Mouse (Mus musculus) urinary bladder, postnatal 4 days (tissue): Measurements from ENCODE around the gene Med4.
"Not testable (repeated sequence)": the region's sequence is repeated elsewhere in the genome, so short reads cannot be mapped to it uniquely, and the experiment has no call there.

Experiments
- DNase-seq, 2 experiments: peaks; one replicate each; pipeline ENCODE4 v3.0.0; 2021 to 2022; ENCODE audit warnings: low spot score in 2 of 2

Gene Med4

GRCm38 (mm10) chr14:73501721-73502120 lies 8.1 kb upstream of the Med4 start:
- DNase-seq = no peak

GRCm38 (mm10) chr14:73502591-73503184 lies 7.1 kb upstream of the Med4 start:
- peak in 1 of 2 experiments; percentile 37 for DNase-seq

- DNase-seq = no peak
These were observed 6.4 kb upstream of the Med4 start for GRCm38 (mm10) chr14:73503237-73503933.

GRCm38 (mm10) chr14:73506283-73506682 lies 3.5 kb upstream of the Med4 start:
- no peak for DNase-seq

- no peak for DNase-seq
These were observed 2.6 kb upstream of the Med4 start for GRCm38 (mm10) chr14:73507200-73507599.

- no peak for DNase-seq
These were observed 2.0 kb upstream of the Med4 start for GRCm38 (mm10) chr14:73507702-73508376.

GRCm38 (mm10) chr14:73508630-73509395 lies 1.0 kb upstream of the Med4 start:
- DNase-seq = no peak

- no peak for DNase-seq
These were observed 14.3 kb downstream of the Med4 start for GRCm38 (mm10) chr14:73524136-73524535.

GRCm38 (mm10) chr14:73524766-73525448 lies 15.1 kb downstream of the Med4 start, which contains the start of gene Sucla2:
Sucla2 (plus strand) TSS chr14:73525319.
- DNase-seq = peak; percentile 90 to 95

- DNase-seq = not testable (repeated sequence)
These were observed 18.8 kb downstream of the Med4 start for GRCm38 (mm10) chr14:73528661-73529060.

- no peak for DNase-seq
These were observed 24.1 kb downstream of the Med4 start for GRCm38 (mm10) chr14:73533755-73534465.

GRCm38 (mm10) chr14:73535641-73536040 lies 25.8 kb downstream of the Med4 start:
- DNase-seq = no peak

- no peak for DNase-seq
These were observed 34.0 kb downstream of the Med4 start for GRCm38 (mm10) chr14:73543781-73544180.

- no peak for DNase-seq
These were observed 37.2 kb downstream of the Med4 start for GRCm38 (mm10) chr14:73547034-73547433.

GRCm38 (mm10) chr14:73548051-73548450 lies 38.2 kb downstream of the Med4 start, which contains the start of gene Nudt15:
Nudt15 (minus strand) TSS chr14:73548242.
- no peak for DNase-seq

- DNase-seq = no peak
These were observed 40.5 kb downstream of the Med4 start for GRCm38 (mm10) chr14:73550291-73550690.

- no peak for DNase-seq
These were observed 40.9 kb downstream of the Med4 start for GRCm38 (mm10) chr14:73550732-73551131.

GRCm38 (mm10) chr14:73551164-73551563 lies 41.3 kb downstream of the Med4 start:
- no peak for DNase-seq

GRCm38 (mm10) chr14:73552341-73553121 lies 42.7 kb downstream of the Med4 start:
- peak; percentile 92 to 98 for DNase-seq

GRCm38 (mm10) chr14:73553122-73553696 lies 43.4 kb downstream of the Med4 start:
- DNase-seq = no peak
